Mouse (Mus musculus) gastrocnemius, postnatal 10 days (tissue): Measurements from ENCODE around the gene Cdx2. TPM values are rescaled to one million over a fixed set of nuclear protein-coding genes. Genes with fewer than 3 reads are reported as not detected.

Experiments
- DNase-seq: peaks from one replicate; pipeline ENCODE4 v3.0.0; 2021; ENCODE audit warnings: mixed read lengths
- total RNA-seq, 2 experiments: library from RNA; stranded (reverse); gene quantifications; 2 replicates each; pipeline ENCODE4 v1.2.3; 2021

Cdx2 gene
- total RNA-seq, 2 experiments from 2014 or later = not detected

GRCm38 (mm10) chr5:147292506-147293120 is 14.5 kb downstream of the Cdx2 start:
- DNase-seq = no peak

- no peak for DNase-seq
Observed at GRCm38 (mm10) chr5:147291764-147292505, 15.1 kb downstream of the Cdx2 start.

GRCm38 (mm10) chr5:147284365-147284764 is 22.7 kb downstream of the Cdx2 start:
- DNase-seq = no peak

GRCm38 (mm10) chr5:147277547-147277925 is 29.5 kb downstream of the Cdx2 start:
- no peak for DNase-seq

GRCm38 (mm10) chr5:147276701-147277546 is 30.1 kb downstream of the Cdx2 start:
- no peak for DNase-seq

- no peak for DNase-seq
Observed at GRCm38 (mm10) chr5:147275761-147276160, 31.3 kb downstream of the Cdx2 start.

GRCm38 (mm10) chr5:147274174-147275141 is 32.6 kb downstream of the Cdx2 start:
- no peak for DNase-seq

GRCm38 (mm10) chr5:147272808-147273345 is 34.2 kb downstream of the Cdx2 start:
- no peak for DNase-seq

- no peak for DNase-seq
Observed at GRCm38 (mm10) chr5:147272046-147272807, 34.8 kb downstream of the Cdx2 start.

GRCm38 (mm10) chr5:147270673-147271655 is 36.1 kb downstream of the Cdx2 start:
- DNase-seq = no peak

GRCm38 (mm10) chr5:147269926-147270672 is 37.0 kb downstream of the Cdx2 start, which contains the start of gene Pdx1:
Pdx1 (plus strand) TSS chr5:147269959.
- no peak for DNase-seq

GRCm38 (mm10) chr5:147269371-147269770 is 37.7 kb downstream of the Cdx2 start:
- DNase-seq = no peak

GRCm38 (mm10) chr5:147268728-147269127 is 38.3 kb downstream of the Cdx2 start:
- no peak for DNase-seq

- no peak for DNase-seq
Observed at GRCm38 (mm10) chr5:147267434-147267833, 39.6 kb downstream of the Cdx2 start.

GRCm38 (mm10) chr5:147263945-147264344 is 43.1 kb downstream of the Cdx2 start:
- no peak for DNase-seq

- no peak for DNase-seq
Observed at GRCm38 (mm10) chr5:147261899-147262541, 45.0 kb downstream of the Cdx2 start.

- no peak for DNase-seq
Observed at GRCm38 (mm10) chr5:147260778-147261177, 46.3 kb downstream of the Cdx2 start.

GRCm38 (mm10) chr5:147260189-147260588 is 46.9 kb downstream of the Cdx2 start:
- DNase-seq = no peak
